Mouse (Mus musculus): Measurements from ENCODE around the gene Mrpl20. TPM values are rescaled to one million over a fixed set of nuclear protein-coding genes. Genes with fewer than 3 reads are reported as not detected.
A peak's percentile ranks its signal among the peaks of the same experiment; 100 is the strongest.

Mrpl20 gene
- total and polyA plus RNA-seq, 2 experiments from 2014 or later: 123 to 279 TPM

DNA sequence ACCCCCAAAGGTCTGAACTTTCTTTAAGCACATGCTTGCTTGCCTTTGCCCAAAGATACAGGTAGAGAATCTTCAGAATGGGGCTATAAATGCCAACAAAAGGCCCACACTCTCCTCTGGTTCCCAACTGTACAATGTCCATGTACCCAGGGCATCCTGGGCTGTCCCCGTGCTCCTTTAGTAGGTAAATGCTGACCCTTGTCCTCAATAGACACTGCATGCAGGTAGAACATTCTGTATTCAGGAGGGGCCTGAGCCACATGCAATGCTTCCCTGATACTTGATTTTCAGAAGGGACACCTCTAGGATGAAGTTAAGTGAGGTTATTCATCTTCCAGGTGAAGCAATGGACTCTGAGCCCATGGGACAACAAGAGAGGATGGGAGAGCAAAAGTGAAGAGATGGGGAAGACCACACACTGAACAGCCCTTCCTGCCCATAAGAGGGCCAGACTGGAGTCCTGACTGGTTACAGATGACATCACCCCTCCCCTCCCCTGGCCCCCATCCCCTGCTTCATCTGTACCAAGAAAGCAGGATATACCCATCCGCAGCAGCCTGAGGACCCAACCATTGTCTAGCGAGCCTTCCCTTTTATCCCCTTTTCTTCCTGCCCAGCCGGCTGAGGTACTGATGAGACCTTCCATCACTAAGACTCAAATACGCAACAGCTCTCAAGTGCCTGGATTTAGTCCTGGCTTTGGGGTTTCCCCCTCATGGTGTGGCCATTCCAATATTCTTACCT, 29.2 kb upstream of the Mrpl20 start:
- H3K4me3 ChIP-seq (ENCODE audit: low read depth, low read length): peak overlapping the region; percentile 36
- no peak for TF ChIP-seq CTCF (IDR thresholded peaks at IDR 0.05)
- no peaks in the 10 kb centered on the region for H3K36me3 ChIP-seq (ENCODE audit: insufficient read depth, low read length)
- H3K27ac ChIP-seq (ENCODE audit: low read depth, low read length): no peak overlapping the region
- DNase-seq (ENCODE audit: low spot score) (no peak), ATAC-seq (ENCODE audit: low FRiP score) (no peak)
- H3K27me3 ChIP-seq (ENCODE audit: insufficient read depth, low read length): no peaks in the 10 kb centered on the region
- H3K4me1 ChIP-seq (ENCODE audit: insufficient read depth, low read length): peaks cover 4% of the 10 kb centered on the region; the same call in 1 of the 2 replicates
- H3K9ac ChIP-seq (replicated peaks; ENCODE audit: low read length, poor library complexity, severe bottlenecking): peak overlapping the region; percentile 55
- WGBS: 40% methylated on average over 5 of the region's 5 CpGs
- H3K9me3 ChIP-seq (ENCODE audit: low read length): no peaks in the 10 kb centered on the region
- H3K4me2 ChIP-seq (ENCODE audit: low read depth, low read length, poor library complexity, severe bottlenecking): peak overlapping the region; percentile 76

DNA sequence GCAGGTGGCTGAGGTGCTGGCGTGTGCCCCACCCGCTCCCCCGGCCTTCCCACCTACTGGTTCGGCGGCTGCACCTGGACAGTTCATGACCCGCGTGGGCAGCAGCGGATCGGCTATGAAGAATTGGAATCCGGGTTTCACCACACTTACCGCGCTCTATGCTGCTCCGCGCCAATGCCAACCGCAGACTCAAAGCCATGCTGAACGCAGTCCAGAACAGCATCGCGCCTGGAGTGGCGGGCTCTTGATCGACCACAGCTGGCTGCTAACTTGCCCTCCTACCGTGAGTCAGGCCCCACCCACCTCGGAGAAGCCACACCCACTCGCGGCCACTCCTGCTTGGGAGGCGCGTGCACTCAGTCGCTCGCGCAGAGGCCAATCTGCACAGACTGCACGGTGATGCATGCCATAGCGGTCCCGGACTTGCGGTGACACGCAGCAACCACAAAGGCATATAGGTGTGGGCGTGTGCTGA, 28.4 kb upstream of the Mrpl20 start, which contains the start of gene Vwa1:
TSS of gene Vwa1 (minus strand) at position 419 of the 475 bp plus-strand sequence.
- Histone ChIP-seq H3K4me1 (ENCODE audit: insufficient read depth, low read length) (peaks cover 4% of the 10 kb centered on the region; the same call in 1 of the 2 replicates), H3K36me3 (ENCODE audit: insufficient read depth, low read length) (no peaks in the 10 kb centered on the region), H3K4me2 (ENCODE audit: low read depth, low read length, poor library complexity, severe bottlenecking) (peak within 1 kb of the TSS; percentile 76), H3K4me3 (ENCODE audit: low read depth, low read length) (peak within 1 kb of the TSS; percentile 36), H3K27ac (ENCODE audit: low read depth, low read length) (peak within 1 kb of the TSS; percentile 77), H3K27me3 (ENCODE audit: insufficient read depth, low read length) (no peaks in the 10 kb centered on the region), H3K9me3 (ENCODE audit: low read length) (no peaks in the 10 kb centered on the region), H3K9ac (replicated peaks; ENCODE audit: low read length, poor library complexity, severe bottlenecking) (peak within 1 kb of the TSS; percentile 55)
- 2% methylated on average over 34 of the region's 35 CpGs for WGBS
- peak; percentile 89 for DNase-seq (ENCODE audit: low spot score)
- no peak for TF ChIP-seq CTCF (IDR thresholded peaks at IDR 0.05)
- ATAC-seq (ENCODE audit: low FRiP score): peak; percentile 83

DNA sequence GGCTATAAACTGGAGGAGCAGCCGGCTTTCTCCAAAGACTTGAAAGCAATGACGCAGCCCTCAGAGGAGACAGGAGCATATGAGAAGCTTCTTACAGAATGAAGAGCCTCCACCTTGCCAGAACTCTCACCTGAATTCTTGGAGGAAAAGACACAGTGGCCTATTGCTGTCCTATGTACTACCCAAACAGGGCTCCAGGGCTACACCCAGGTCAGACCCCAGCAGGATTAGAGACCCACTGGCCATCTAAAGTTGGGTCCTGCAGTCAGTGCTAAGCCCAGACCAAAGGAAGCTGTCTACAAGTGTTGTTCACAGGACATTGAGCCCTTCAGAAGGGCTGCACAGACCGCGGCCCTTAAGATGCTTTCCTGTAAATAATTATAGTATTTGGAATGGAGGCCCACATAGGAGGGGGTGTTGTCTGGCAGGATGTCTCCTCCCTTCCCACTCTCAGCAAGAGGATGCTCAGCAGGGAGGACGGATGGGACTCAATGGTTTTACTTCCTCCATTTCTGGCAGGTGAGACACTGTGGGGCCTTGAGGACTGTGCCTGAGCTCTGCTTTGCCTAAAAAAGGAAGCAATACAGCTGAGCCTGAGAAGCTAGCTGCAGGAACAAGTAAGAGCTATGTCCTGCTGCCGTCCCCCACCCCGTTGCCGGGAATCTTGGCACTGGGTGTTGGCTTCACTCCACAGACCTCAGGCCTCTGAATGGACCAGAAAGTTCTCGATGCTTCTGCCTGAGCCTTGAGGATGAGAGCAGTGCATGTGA, 27.5 kb upstream of the Mrpl20 start:
- no peaks in the 10 kb centered on the region for H3K36me3 ChIP-seq (ENCODE audit: insufficient read depth, low read length)
- DNase-seq (ENCODE audit: low spot score): no peak
- no peaks in the 10 kb centered on the region for H3K9me3 ChIP-seq (ENCODE audit: low read length)
- peak overlapping the region; percentile 55 for H3K9ac ChIP-seq (replicated peaks; ENCODE audit: low read length, poor library complexity, severe bottlenecking)
- H3K4me3 ChIP-seq (ENCODE audit: low read depth, low read length): peak overlapping the region; percentile 36
- H3K4me1 ChIP-seq (ENCODE audit: insufficient read depth, low read length): peaks cover 4% of the 10 kb centered on the region; the same call in 1 of the 2 replicates
- no peak for TF ChIP-seq CTCF (IDR thresholded peaks at IDR 0.05)
- peak overlapping the region; percentile 77 for H3K27ac ChIP-seq (ENCODE audit: low read depth, low read length)
- ATAC-seq (ENCODE audit: low FRiP score): no peak
- H3K27me3 ChIP-seq (ENCODE audit: insufficient read depth, low read length): no peaks in the 10 kb centered on the region
- peak overlapping the region; percentile 76 for H3K4me2 ChIP-seq (ENCODE audit: low read depth, low read length, poor library complexity, severe bottlenecking)
- WGBS: 57% methylated on average over 9 of the region's 9 CpGs

DNA sequence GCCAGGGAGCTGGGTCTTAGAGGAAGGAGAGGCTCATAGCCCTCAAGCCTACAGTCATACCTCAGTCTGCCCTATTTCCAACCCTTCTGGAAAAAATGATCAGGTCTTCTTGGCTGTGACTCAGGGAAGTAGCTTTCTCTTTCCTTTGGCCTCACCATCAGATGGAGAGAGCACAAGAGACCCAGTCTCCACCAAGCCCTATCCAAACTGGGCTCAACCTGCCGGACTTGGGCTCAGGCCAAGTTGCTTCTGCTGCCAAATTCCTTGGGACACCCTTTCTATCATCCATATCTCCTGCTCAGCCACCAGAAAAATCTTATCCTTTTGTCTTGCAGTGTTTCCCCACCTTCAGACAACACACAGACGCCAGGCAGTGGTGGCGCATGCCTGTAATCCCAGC, 26.8 kb upstream of the Mrpl20 start:
- Histone ChIP-seq H3K4me1 (ENCODE audit: insufficient read depth, low read length) (peaks cover 4% of the 10 kb centered on the region; the same call in 1 of the 2 replicates), H3K4me2 (ENCODE audit: low read depth, low read length, poor library complexity, severe bottlenecking) (no peak overlapping the region)
- WGBS: 81% methylated on average over 3 of the region's 3 CpGs

DNA sequence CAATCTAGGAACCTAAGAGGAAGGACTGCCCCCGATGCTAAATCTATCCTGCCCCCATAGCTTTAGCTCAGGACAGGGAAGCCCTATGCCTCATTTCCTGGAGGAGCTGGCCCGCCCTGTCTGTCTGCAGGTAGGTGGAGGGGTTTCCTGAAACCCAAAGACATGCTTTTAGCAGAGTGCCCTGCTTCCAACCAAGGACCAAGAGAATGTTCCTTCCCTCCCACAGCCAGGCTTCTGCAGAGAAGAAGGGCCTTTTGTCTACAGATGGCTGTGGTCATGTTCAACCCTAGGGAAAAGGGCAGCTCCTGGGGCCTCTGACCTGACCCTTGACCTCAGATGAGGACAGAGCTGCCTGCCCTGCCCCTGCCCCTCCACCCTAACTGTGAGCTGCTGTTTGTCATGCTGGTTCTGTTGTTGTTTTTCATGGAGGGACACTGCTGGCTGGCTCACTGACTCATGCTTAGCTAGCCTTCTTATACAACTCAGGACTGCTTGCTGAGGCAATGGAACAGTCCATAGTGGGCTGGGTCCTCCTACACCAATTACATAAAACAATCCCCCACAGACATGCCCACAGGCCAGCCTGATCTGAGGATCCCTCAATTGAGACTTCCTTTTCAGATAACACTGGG, 25.9 kb upstream of the Mrpl20 start:
- no peak for DNase-seq (ENCODE audit: low spot score)
- no peak for TF ChIP-seq CTCF (IDR thresholded peaks at IDR 0.05)
- Histone ChIP-seq H3K4me2 (ENCODE audit: low read depth, low read length, poor library complexity, severe bottlenecking) (no peak overlapping the region), H3K9me3 (ENCODE audit: low read length) (no peaks in the 10 kb centered on the region), H3K36me3 (ENCODE audit: insufficient read depth, low read length) (no peaks in the 10 kb centered on the region), H3K27ac (ENCODE audit: low read depth, low read length) (no peak overlapping the region), H3K9ac (replicated peaks; ENCODE audit: low read length, poor library complexity, severe bottlenecking) (no peak overlapping the region; the same call in 1 of the 2 replicates), H3K4me3 (ENCODE audit: low read depth, low read length) (no peak overlapping the region), H3K4me1 (ENCODE audit: insufficient read depth, low read length) (peaks cover 4% of the 10 kb centered on the region; the same call in 1 of the 2 replicates), H3K27me3 (ENCODE audit: insufficient read depth, low read length) (no peaks in the 10 kb centered on the region)
- 40% methylated on average over 2 of the region's 2 CpGs for WGBS
- ATAC-seq (ENCODE audit: low FRiP score): no peak

More for the DNA sequence above, 26.8 kb upstream of the Mrpl20 start:
- DNase-seq (ENCODE audit: low spot score): no peak
- Histone ChIP-seq H3K27ac (ENCODE audit: low read depth, low read length) (peak overlapping the region; percentile 77; the same call in 1 of the 2 replicates), H3K36me3 (ENCODE audit: insufficient read depth, low read length) (no peaks in the 10 kb centered on the region), H3K4me3 (ENCODE audit: low read depth, low read length) (no peak overlapping the region), H3K27me3 (ENCODE audit: insufficient read depth, low read length) (no peaks in the 10 kb centered on the region), H3K9me3 (ENCODE audit: low read length) (no peaks in the 10 kb centered on the region), H3K9ac (replicated peaks; ENCODE audit: low read length, poor library complexity, severe bottlenecking) (no peak overlapping the region)
- ATAC-seq (ENCODE audit: low FRiP score): no peak
- TF ChIP-seq CTCF (IDR thresholded peaks at IDR 0.05): no peak

Measured in midbrain, postnatal 0 days (tissue).